Mouse (Mus musculus): ENCODE measurements around the gene Wtip. TPM values are rescaled to one million over a fixed set of nuclear protein-coding genes. Genes with fewer than 3 reads are reported as not detected.
"Not testable (repeated sequence)": the region's sequence is repeated elsewhere in the genome, so short reads cannot be mapped to it uniquely, and the experiment has no call there.

Wtip gene
- polyA plus RNA-seq, 1 experiment from 2014 or later, result 0.58 TPM

- H3K9ac ChIP-seq, result peak overlapping the region; percentile 49; the same call in 1 of the 2 replicates
- H3K9me3 ChIP-seq (replicated peaks), result no peaks in the 10 kb centered on the region
- peak overlapping the region; percentile 71 for H3K27ac ChIP-seq
- peak; percentile 70 for DNase-seq
- ATAC-seq (ENCODE audit: low read depth), result peak; percentile 90
- WGBS (ENCODE audit: insufficient replicate concordance), result 27% methylated on average over 4 of the region's 4 CpGs
- H3K4me1 ChIP-seq (replicated peaks), result peaks cover 29% of the 10 kb centered on the region
- peak overlapping the region; percentile 13; the same call in 1 of the 2 replicates for H3K4me3 ChIP-seq (replicated peaks)
- no peaks in the 10 kb centered on the region for H3K27me3 ChIP-seq
- H3K36me3 ChIP-seq, result peaks cover 99% of the 10 kb centered on the region
- H3K4me2 ChIP-seq, result peak overlapping the region; percentile 52
These were observed 14.1 kb upstream of the Wtip start for GRCm38 (mm10) chr7:34147193-34147592.

- H3K36me3 ChIP-seq, result peaks cover 61% of the 10 kb centered on the region
- no peaks in the 10 kb centered on the region for H3K9me3 ChIP-seq (replicated peaks)
- H3K27me3 ChIP-seq, result no peaks in the 10 kb centered on the region
- H3K9ac ChIP-seq, result no peak overlapping the region
- no peak overlapping the region for H3K4me2 ChIP-seq
- H3K4me1 ChIP-seq (replicated peaks), result 0 out of 2 replicates have a peak, but pooled peaks cover 4% of the 10 kb centered on the region
- H3K27ac ChIP-seq, result no peak overlapping the region
- ATAC-seq (ENCODE audit: low read depth) (no peak), DNase-seq (no peak)
- 89% methylated on average over 13 of the region's 13 CpGs for WGBS (ENCODE audit: insufficient replicate concordance)
- no peak overlapping the region for H3K4me3 ChIP-seq (replicated peaks)
These were observed 8.1 kb upstream of the Wtip start for GRCm38 (mm10) chr7:34141123-34141522.

- Histone ChIP-seq H3K27ac (no peak overlapping the region), H3K9me3 (replicated peaks) (no peaks in the 10 kb centered on the region), H3K9ac (no peak overlapping the region), H3K4me2 (no peak overlapping the region), H3K4me1 (replicated peaks) (no peaks in the 10 kb centered on the region), H3K4me3 (replicated peaks) (no peak overlapping the region), H3K27me3 (peaks cover 9% of the 10 kb centered on the region), H3K36me3 (peaks cover 45% of the 10 kb centered on the region)
- no peak for ATAC-seq (ENCODE audit: low read depth)
- DNase-seq, result no peak
- 69% methylated on average over 6 of the region's 6 CpGs for WGBS (ENCODE audit: insufficient replicate concordance)
These were observed 6.4 kb upstream of the Wtip start for GRCm38 (mm10) chr7:34139493-34139892.

- Histone ChIP-seq H3K9ac (no peak overlapping the region), H3K27ac (no peak overlapping the region), H3K27me3 (peaks cover 53% of the 10 kb centered on the region), H3K4me1 (replicated peaks) (0 out of 2 replicates have a peak, but pooled peaks cover 2% of the 10 kb centered on the region), H3K4me3 (replicated peaks) (no peak overlapping the region), H3K9me3 (replicated peaks) (no peaks in the 10 kb centered on the region), H3K36me3 (no peaks in the 10 kb centered on the region), H3K4me2 (no peak overlapping the region)
- ATAC-seq (ENCODE audit: low read depth), result no peak
- 64% methylated on average over 2 of the region's 2 CpGs for WGBS (ENCODE audit: insufficient replicate concordance)
- no peak for DNase-seq
These were observed 1.3 kb upstream of the Wtip start for GRCm38 (mm10) chr7:34134336-34134735.

- WGBS (ENCODE audit: insufficient replicate concordance), result under 1% methylated on average over 72 of the region's 116 CpGs
- peak overlapping the region; percentile 65 for H3K9ac ChIP-seq
- H3K27ac ChIP-seq, result no peak overlapping the region
- no peaks in the 10 kb centered on the region for H3K36me3 ChIP-seq
- ATAC-seq (ENCODE audit: low read depth), result peak; percentile 57
- 0 out of 2 replicates have a peak, but pooled peaks cover 2% of the 10 kb centered on the region for H3K4me1 ChIP-seq (replicated peaks)
- no peak for DNase-seq
- peak overlapping the region; percentile 61 for H3K4me3 ChIP-seq (replicated peaks)
- H3K27me3 ChIP-seq, result peaks cover 53% of the 10 kb centered on the region
- peak overlapping the region; percentile 62 for H3K4me2 ChIP-seq
- H3K9me3 ChIP-seq (replicated peaks), result no peaks in the 10 kb centered on the region
These were observed 551 bp downstream of the Wtip start for GRCm38 (mm10) chr7:34132355-34133079.

- WGBS (ENCODE audit: insufficient replicate concordance), result 13% methylated on average over 3 of the region's 3 CpGs
- H3K27me3 ChIP-seq, result peaks cover 53% of the 10 kb centered on the region
- ATAC-seq (ENCODE audit: low read depth) (no peak), DNase-seq (no peak)
- H3K9me3 ChIP-seq (replicated peaks), result no peaks in the 10 kb centered on the region
- H3K36me3 ChIP-seq, result no peaks in the 10 kb centered on the region
- H3K4me1 ChIP-seq (replicated peaks), result 0 out of 2 replicates have a peak, but pooled peaks cover 2% of the 10 kb centered on the region
- peak overlapping the region; percentile 61 for H3K4me3 ChIP-seq (replicated peaks)
- H3K27ac ChIP-seq, result no peak overlapping the region
- peak overlapping the region; percentile 13; the same call in 1 of the 2 replicates for H3K9ac ChIP-seq
- peak overlapping the region; percentile 62 for H3K4me2 ChIP-seq
These were observed 1.1 kb downstream of the Wtip start for GRCm38 (mm10) chr7:34131959-34132354.

- no peak overlapping the region for H3K4me2 ChIP-seq
- no peaks in the 10 kb centered on the region for H3K9me3 ChIP-seq (replicated peaks)
- H3K36me3 ChIP-seq, result no peaks in the 10 kb centered on the region
- H3K4me3 ChIP-seq (replicated peaks), result no peak overlapping the region
- H3K4me1 ChIP-seq (replicated peaks), result 0 out of 2 replicates have a peak, but pooled peaks cover 2% of the 10 kb centered on the region
- no peak for DNase-seq
- H3K27ac ChIP-seq, result no peak overlapping the region
- WGBS (ENCODE audit: insufficient replicate concordance), result 45% methylated on average over 3 of the region's 3 CpGs
- H3K27me3 ChIP-seq, result peaks cover 53% of the 10 kb centered on the region
- no peak for ATAC-seq (ENCODE audit: low read depth)
- H3K9ac ChIP-seq, result no peak overlapping the region
These were observed 1.9 kb downstream of the Wtip start for GRCm38 (mm10) chr7:34131118-34131517.

- H3K4me2 ChIP-seq, result no peak overlapping the region
- no peak for DNase-seq
- 71% methylated on average over 3 of the region's 3 CpGs for WGBS (ENCODE audit: insufficient replicate concordance)
- H3K4me3 ChIP-seq (replicated peaks), result no peak overlapping the region
- no peak overlapping the region for H3K27ac ChIP-seq
- ATAC-seq (ENCODE audit: low read depth), result no peak
- no peaks in the 10 kb centered on the region for H3K9me3 ChIP-seq (replicated peaks)
- H3K27me3 ChIP-seq, result peaks cover 12% of the 10 kb centered on the region
- no peaks in the 10 kb centered on the region for H3K4me1 ChIP-seq (replicated peaks)
- no peak overlapping the region for H3K9ac ChIP-seq
- H3K36me3 ChIP-seq, result no peaks in the 10 kb centered on the region
These were observed 6.8 kb downstream of the Wtip start for GRCm38 (mm10) chr7:34126291-34126690.

- DNase-seq, result no peak
- no peaks in the 10 kb centered on the region for H3K9me3 ChIP-seq (replicated peaks)
- no peaks in the 10 kb centered on the region for H3K36me3 ChIP-seq
- 78% methylated on average over 9 of the region's 9 CpGs for WGBS (ENCODE audit: insufficient replicate concordance)
- no peak for ATAC-seq (ENCODE audit: low read depth)
- H3K4me3 ChIP-seq (replicated peaks), result no peak overlapping the region
- H3K27ac ChIP-seq, result no peak overlapping the region
- H3K4me2 ChIP-seq, result no peak overlapping the region
- peaks cover 2% of the 10 kb centered on the region for H3K27me3 ChIP-seq
- no peaks in the 10 kb centered on the region for H3K4me1 ChIP-seq (replicated peaks)
- H3K9ac ChIP-seq, result no peak overlapping the region
These were observed 7.7 kb downstream of the Wtip start for GRCm38 (mm10) chr7:34125346-34125745.

GRCm38 (mm10) chr7:34122987-34123720 lies 9.9 kb downstream of the Wtip start:
- ATAC-seq (ENCODE audit: low read depth), result no peak
- 63% methylated on average over 6 of the region's 6 CpGs for WGBS (ENCODE audit: insufficient replicate concordance)

GRCm38 (mm10) chr7:34120636-34121035 lies 12.4 kb downstream of the Wtip start:
- H3K36me3 ChIP-seq, DNase-seq: not testable (repeated sequence)

More at GRCm38 (mm10) chr7:34122987-34123720, 9.9 kb downstream of the Wtip start:
- Histone ChIP-seq H3K4me2 (no peak overlapping the region), H3K9ac (no peak overlapping the region), H3K4me3 (replicated peaks) (no peak overlapping the region), H3K4me1 (replicated peaks) (no peaks in the 10 kb centered on the region), H3K27me3 (no peaks in the 10 kb centered on the region), H3K27ac (no peak overlapping the region), H3K36me3 (no peaks in the 10 kb centered on the region), H3K9me3 (replicated peaks) (no peaks in the 10 kb centered on the region)
- DNase-seq, result no peak

More at GRCm38 (mm10) chr7:34120636-34121035, 12.4 kb downstream of the Wtip start:
- H3K9ac ChIP-seq; H3K4me2 ChIP-seq; H3K27ac ChIP-seq; H3K27me3 ChIP-seq; H3K4me3 ChIP-seq (replicated peaks); H3K4me1 ChIP-seq (replicated peaks); H3K9me3 ChIP-seq (replicated peaks); ATAC-seq (ENCODE audit: low read depth): not testable (repeated sequence)
- 33% methylated on average over 1 of the region's 1 CpGs for WGBS (ENCODE audit: insufficient replicate concordance)

All from liver, embryonic 13.5 days (tissue).